Mouse (Mus musculus) lung, postnatal 0 days (tissue): ENCODE data around the gene Olfr38. TPM values are rescaled to one million over a fixed set of nuclear protein-coding genes. Genes with fewer than 3 reads are reported as not detected.

Experiments
- ATAC-seq: fragments of 200-750 bp; cut with Nextera tagmentation; 2 replicates; pipeline ENCODE4 v1.8.0; 2017; ENCODE audit warnings: moderate library complexity
- DNase-seq: peaks from one replicate; pipeline ENCODE4 v3.0.0-alpha.2; 2016; ENCODE audit warnings: low spot score
- H3K27ac ChIP-seq: fragments of 300-500 bp; sonication (generic); 2 replicates; pipeline ENCODE4 v1.5.1; 2014; ENCODE audit warnings: antibody characterized with exemption, mild to moderate bottlenecking, low read length, mixed read lengths
- H3K27me3 ChIP-seq: fragments of 300-500 bp; sonication (generic); replicated peaks from 2 replicates; pipeline ENCODE4 v1.6.1; 2014; ENCODE audit warnings: low read length, mixed read lengths; ENCODE audit not compliant: insufficient read depth
- H3K36me3 ChIP-seq: fragments of 300-500 bp; sonication (generic); 2 replicates; pipeline ENCODE4 v1.6.1; 2014; ENCODE audit warnings: low read length, mixed read lengths; ENCODE audit not compliant: insufficient read depth
- H3K4me1 ChIP-seq: fragments of 300-500 bp; sonication (generic); 2 replicates; pipeline ENCODE4 v1.6.1; 2014; ENCODE audit warnings: antibody characterized with exemption, low read depth, low read length, mixed read lengths; ENCODE audit not compliant: insufficient read depth
- H3K4me2 ChIP-seq: fragments of 300-500 bp; sonication (generic); replicated peaks from 2 replicates; pipeline ENCODE4 v1.6.1; 2014; ENCODE audit warnings: low read depth, mild to moderate bottlenecking, low read length, moderate library complexity, mixed read lengths
- H3K4me3 ChIP-seq: fragments of 300-500 bp; sonication (generic); 2 replicates; pipeline ENCODE4 v1.5.1; 2014; ENCODE audit warnings: low read depth, low read length
- H3K9ac ChIP-seq: fragments of 300-500 bp; sonication (generic); replicated peaks from 2 replicates; pipeline ENCODE4 v1.6.1; 2014; ENCODE audit warnings: low read depth, mild to moderate bottlenecking
- H3K9me3 ChIP-seq: fragments of 300-500 bp; sonication (generic); 2 replicates; pipeline ENCODE4 v1.6.1; 2016; ENCODE audit warnings: low read length, mixed read lengths
- CTCF ChIP-seq: IDR thresholded peaks from 2 replicates; pipeline ENCODE4 v1.5.1; 2016; ENCODE audit warnings: antibody characterized with exemption, mild to moderate bottlenecking
- WGBS: fragments of 180-500 bp; shearing (Covaris S2); extraction: QIAGEN DNeasy Blood & Tissue Kit; methylation state at CpG from one replicate; pipeline ENCODE4 v1.1.7; 2014; 5-methylcytosine and 5-hydroxymethylcytosine counted together
- polyA plus RNA-seq: library from polyadenylated mRNA; unstranded; fragments of >200 nt; fragmentation: Nextera tagmentation; extraction: Ambion mirVana; gene quantifications from 2 replicates; pipeline ENCODE4 v1.2.1, GENCODE M21; 2015

The Olfr38 gene
- polyA plus RNA-seq, 1 experiment from 2014 or later = not detected

GRCm38 (mm10) chr6:42811639-42812038 is 55.4 kb downstream of the Olfr38 start, which contains the start of gene Olfr450:
Olfr450 (plus strand) TSS chr6:42811939.
- H3K4me2 ChIP-seq = no peak within 1 kb of the TSS
- no peaks in the 10 kb centered on the region for H3K27me3 ChIP-seq
- H3K4me1 ChIP-seq = no peaks in the 10 kb centered on the region
- WGBS = 92% methylated on average over 1 of the region's 1 CpGs
- H3K9me3 ChIP-seq = no peaks in the 10 kb centered on the region
- H3K4me3 ChIP-seq = no peak within 1 kb of the TSS
- no peak within 1 kb of the TSS for H3K9ac ChIP-seq
- ATAC-seq (no peak), DNase-seq (no peak)
- TF ChIP-seq CTCF = no peak
- no peaks in the 10 kb centered on the region for H3K36me3 ChIP-seq
- no peak within 1 kb of the TSS for H3K27ac ChIP-seq

Other genes with a start within 250 kb of the Olfr38 start
- gene Olfr455, start 208.8 kb upstream of the Olfr38 start, polyA plus RNA-seq = 0.04 and 0.13 TPM in 2 replicates
- 0.05 TPM in 1 of 2 replicates, not detected in the other for gene Tcaf3, start 158.7 kb upstream of the Olfr38 start, polyA plus RNA-seq
- gene Tcaf2, start 111.2 kb upstream of the Olfr38 start, polyA plus RNA-seq = 2.7 TPM in 2 replicates
- 36.9 and 41.2 TPM in 2 replicates for gene Tcaf1, start 46.3 kb upstream of the Olfr38 start, polyA plus RNA-seq
- not detected in 2 replicates for gene Olfr453, start 17.0 kb upstream of the Olfr38 start, polyA plus RNA-seq
- not detected in 2 replicates for gene Olfr452, start 28.7 kb downstream of the Olfr38 start, polyA plus RNA-seq
- not detected in 2 replicates for gene Olfr450, start 55.5 kb downstream of the Olfr38 start, polyA plus RNA-seq
- gene Olfr449, start 78.0 kb downstream of the Olfr38 start, polyA plus RNA-seq = not detected in 2 replicates
- gene Olfr448, start 134.0 kb downstream of the Olfr38 start, polyA plus RNA-seq = not detected in 2 replicates
- gene Olfr447, start 152.5 kb downstream of the Olfr38 start, polyA plus RNA-seq = not detected in 2 replicates
- not detected in 2 replicates for gene Olfr446, start 165.0 kb downstream of the Olfr38 start, polyA plus RNA-seq
- not detected in 2 replicates for gene Olfr444, start 192.7 kb downstream of the Olfr38 start, polyA plus RNA-seq